Mouse (Mus musculus) erythroid progenitor cell, adult 5-6 weeks (primary cell): Measurements from ENCODE around the gene Cyp4a31. TPM values are rescaled to one million over a fixed set of nuclear protein-coding genes. Genes with fewer than 3 reads are reported as not detected.
"Not testable (repeated sequence)": the region's sequence is repeated elsewhere in the genome, so short reads cannot be mapped to it uniquely, and the experiment has no call there.

ENCODE experiments used
- ATAC-seq: replicated peaks from 2 replicates; pipeline ENCODE4 v1.8.0; 2016; ENCODE audit warnings: moderate number of reproducible peaks, mild to moderate bottlenecking, moderate TSS enrichment, inconsistent platforms; ENCODE audit not compliant: poor library complexity, low FRiP score, severe bottlenecking
- total RNA-seq, 2 experiments: library from RNA; stranded (forward) in 1 of 2; stranded (reverse) in 1 of 2; fragments of 150-400 nt in 1 of 2; fragments of 186-747, 209-891 nt in 1 of 2; gene quantifications; 2 replicates each; pipeline versions ENCODE4 v1.2.3 to v1.2.4; 2015 to 2017; ENCODE audit warnings: low replicate concordance in 2 of 2

The Cyp4a31 gene
- total RNA-seq (2015; ENCODE audit: low replicate concordance) (not detected in 2 replicates), total RNA-seq (2017; ENCODE audit: low replicate concordance) (not detected in 2 replicates)

GRCm38 (mm10) chr4:115563401-115563800 lies at the start of gene Cyp4a31:
Cyp4a31 (plus strand) TSS chr4:115563649.
- no peak for ATAC-seq

GRCm38 (mm10) chr4:115513964-115514363 lies 49.5 kb upstream of the Cyp4a31 start:
- not testable (repeated sequence) for ATAC-seq

DNA sequence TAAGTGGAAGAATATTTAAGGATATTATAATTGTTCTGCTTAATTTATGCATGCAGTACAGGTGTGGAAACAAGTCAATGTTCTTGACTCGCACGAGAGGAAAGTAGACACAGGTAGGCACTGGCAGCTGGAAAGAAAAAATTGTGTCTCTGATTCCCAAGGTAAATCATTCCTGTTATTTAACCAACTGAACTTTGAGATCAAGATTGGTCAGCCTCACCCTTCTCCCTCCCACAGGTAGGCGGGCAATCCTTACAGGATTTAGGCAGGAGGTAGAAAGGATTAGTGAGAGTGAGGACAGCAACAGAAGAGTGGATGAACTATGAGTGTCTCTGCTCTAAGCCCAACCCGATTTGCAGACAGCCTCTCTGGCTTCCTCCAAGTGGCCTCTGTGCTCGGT lies 45.4 kb upstream of the Cyp4a31 start, which contains the start of gene Cyp4a10:
Gene Cyp4a10, plus strand, starts transcription at position 265 of the 400 bp plus-strand sequence.
- not testable (repeated sequence) for ATAC-seq

DNA sequence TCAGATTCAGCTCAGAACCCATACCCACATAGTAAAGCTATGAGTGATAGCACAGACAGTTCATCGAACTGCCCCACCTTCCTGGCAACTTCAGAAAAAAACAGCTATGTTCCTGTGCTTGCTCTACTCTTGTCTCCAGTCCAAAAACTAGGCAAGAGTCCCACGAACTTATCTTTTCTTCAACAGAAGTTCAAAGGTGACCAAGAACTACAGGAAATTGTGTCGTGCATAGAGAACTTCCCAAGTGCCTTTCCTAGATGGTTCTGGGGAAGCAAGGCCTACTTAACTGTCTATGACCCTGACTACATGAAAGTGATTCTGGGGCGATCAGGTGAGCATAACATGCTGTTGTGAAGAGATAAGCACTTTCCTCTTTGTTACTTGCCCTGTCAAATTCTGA lies 44.0 kb upstream of the Cyp4a31 start:
- ATAC-seq, result no peak

DNA sequence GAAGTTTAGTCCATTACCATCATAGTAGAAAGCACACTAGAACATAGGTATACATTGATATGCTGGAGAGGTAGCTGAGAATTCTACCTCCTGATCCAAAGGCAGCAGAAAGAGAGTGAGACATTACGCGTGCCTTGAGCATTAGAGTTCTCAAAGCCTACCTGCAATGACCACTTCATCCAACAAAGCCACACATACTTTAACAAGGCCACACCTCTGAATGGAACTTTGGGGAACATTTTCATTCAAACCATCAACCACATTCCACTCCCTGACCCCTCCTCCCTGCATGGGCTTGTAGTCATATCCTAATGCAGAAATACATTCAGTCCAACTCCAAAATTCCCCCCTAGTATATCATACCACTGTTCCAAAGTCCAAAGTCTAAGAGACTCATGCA lies 41.7 kb upstream of the Cyp4a31 start:
- no peak for ATAC-seq

DNA sequence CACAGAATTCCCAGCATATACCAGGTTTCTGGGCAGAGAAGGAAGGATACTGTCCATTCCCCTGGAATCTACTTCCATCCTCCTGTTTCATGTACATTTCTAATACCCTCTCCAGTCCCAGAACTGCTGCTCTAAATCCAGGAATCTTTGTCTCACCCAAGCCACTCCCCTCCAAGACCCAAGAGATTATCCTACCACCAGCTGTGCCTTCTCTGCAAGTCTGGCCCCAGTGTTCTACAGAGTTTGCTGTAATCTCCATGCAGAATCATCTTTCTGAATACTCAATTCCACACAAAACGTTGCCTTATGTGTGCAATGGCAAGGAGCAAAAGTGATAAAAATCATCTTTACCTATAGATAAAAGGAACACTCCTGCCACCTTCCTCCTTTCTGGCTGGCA lies 18.3 kb upstream of the Cyp4a31 start:
- ATAC-seq, result no peak

DNA sequence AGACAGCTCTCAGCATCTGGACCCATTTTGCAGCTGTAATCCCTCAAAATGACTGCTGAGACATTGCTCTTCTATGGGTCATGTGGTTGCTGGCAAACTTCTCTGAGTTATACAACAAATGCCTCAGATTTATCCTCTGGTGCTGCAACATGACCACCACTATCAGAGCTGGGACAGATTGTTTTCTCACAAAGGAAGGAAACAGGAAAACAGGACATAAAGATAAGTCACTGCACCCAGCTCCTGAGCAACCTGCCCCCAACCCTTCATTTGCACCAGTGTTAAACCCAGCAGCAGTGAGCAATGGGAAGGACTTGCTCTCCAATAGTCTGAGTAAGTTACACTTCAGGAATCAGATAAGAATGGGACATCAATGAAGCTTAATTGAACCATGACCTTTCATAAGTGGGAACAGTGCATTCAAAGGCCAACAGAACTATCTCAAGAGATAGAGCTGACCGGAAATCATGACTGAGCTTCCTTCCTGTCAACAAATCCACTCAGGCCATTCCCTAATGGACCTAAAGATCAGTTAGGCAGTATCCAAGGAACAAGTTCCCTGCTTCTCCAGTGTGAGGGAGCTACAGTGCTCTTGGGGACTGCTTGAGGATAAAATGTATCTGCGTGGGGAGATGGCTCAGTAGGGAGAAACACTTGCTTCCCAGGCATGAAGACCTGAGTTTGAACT lies 17.2 kb upstream of the Cyp4a31 start:
- no peak for ATAC-seq

- no peak for ATAC-seq
Observed at GRCm38 (mm10) chr4:115552726-115553125, 10.7 kb upstream of the Cyp4a31 start.

DNA sequence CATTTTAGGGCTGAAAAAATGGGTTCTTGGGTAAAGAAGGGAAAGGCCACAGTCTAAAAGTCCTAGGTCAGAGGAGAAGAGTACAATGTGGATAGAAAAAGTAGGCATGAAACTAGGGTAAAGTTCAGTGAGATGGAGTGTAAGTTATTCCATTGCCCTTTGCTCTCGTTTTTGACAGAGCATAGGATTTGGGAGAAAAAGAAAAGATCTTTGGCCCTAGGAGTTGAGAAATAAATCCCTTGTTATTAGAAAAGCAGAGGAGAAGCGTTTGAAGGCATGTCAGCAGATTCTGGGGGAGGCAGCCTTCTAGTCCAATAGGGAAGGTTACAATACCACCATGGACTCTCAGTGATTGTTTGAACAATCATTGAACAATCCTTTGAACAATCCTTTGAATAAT lies 7.9 kb upstream of the Cyp4a31 start:
- no peak for ATAC-seq

GRCm38 (mm10) chr4:115557861-115558561 lies 5.4 kb upstream of the Cyp4a31 start:
- ATAC-seq, result no peak

DNA sequence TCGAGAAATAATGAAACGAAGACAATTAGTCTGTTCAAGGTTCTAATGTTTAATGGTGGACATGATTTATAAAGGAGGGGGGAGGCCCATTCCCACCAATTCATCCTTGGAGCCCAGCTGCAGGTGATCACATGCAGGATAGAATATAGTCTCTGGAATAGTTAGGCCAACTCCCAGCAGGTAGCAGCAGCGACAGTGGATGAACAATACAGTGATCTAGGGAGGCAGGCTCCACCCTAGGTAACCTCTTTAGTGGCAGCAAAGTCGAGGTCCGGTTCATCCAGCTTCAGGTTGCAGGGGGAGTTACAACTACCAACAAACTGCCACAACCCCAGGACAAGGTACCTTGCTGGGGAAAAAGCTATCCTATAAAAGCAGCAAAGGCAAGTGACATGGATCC lies 2.2 kb upstream of the Cyp4a31 start:
- ATAC-seq, result not testable (repeated sequence)

GRCm38 (mm10) chr4:115564469-115565225 lies 1.2 kb downstream of the Cyp4a31 start:
- ATAC-seq, result not testable (repeated sequence)

- ATAC-seq, result no peak
Observed at GRCm38 (mm10) chr4:115575255-115575654, 11.8 kb downstream of the Cyp4a31 start.

- no peak for ATAC-seq
Observed at GRCm38 (mm10) chr4:115575776-115576175, 12.3 kb downstream of the Cyp4a31 start.

- ATAC-seq, result peak; percentile 97
Observed at GRCm38 (mm10) chr4:115583036-115583435, 19.6 kb downstream of the Cyp4a31 start.

GRCm38 (mm10) chr4:115596357-115596756 lies 32.9 kb downstream of the Cyp4a31 start:
- ATAC-seq, result no peak

- no peak for ATAC-seq
Observed at GRCm38 (mm10) chr4:115596824-115597336, 33.4 kb downstream of the Cyp4a31 start.

GRCm38 (mm10) chr4:115600611-115601010 lies 37.2 kb downstream of the Cyp4a31 start, which contains the start of gene Cyp4a32:
Cyp4a32 (plus strand) TSS chr4:115600969.
- ATAC-seq, result not testable (repeated sequence)

GRCm38 (mm10) chr4:115614005-115614404 lies 50.6 kb downstream of the Cyp4a31 start:
- no peak for ATAC-seq

DNA sequence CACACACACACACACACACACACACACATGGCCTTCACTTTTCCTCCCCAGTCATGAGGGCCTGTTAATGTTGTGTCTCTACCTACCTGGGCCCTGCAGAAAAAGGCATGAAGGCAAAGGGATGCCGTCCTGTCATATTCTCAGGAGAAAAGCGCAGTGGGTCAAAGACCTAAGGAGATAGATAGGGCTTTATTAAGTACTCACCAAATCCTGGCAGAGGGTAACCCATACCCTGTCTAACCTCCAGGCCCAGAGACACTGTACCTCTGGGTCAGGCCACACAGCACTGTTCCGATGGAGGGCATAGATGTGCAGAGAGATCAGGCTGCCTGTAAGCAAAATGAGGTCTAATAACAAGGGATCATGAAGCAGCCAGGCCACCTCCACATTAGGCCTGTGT lies 62.1 kb downstream of the Cyp4a31 start:
- peak; percentile 85 for ATAC-seq
